Mouse (Mus musculus): ENCODE measurements around the gene Ndufaf5.
"Not testable (repeated sequence)": the region's sequence is repeated elsewhere in the genome, so short reads cannot be mapped to it uniquely, and the experiment has no call there.

Gene Ndufaf5

GRCm38 (mm10) chr2:140170127-140170802, at the start of gene Ndufaf5, which contains the start of gene Esf1:
Gene Ndufaf5, plus strand, starts transcription at chr2:140170649.
Gene Esf1, minus strand, starts transcription at chr2:140170564.
- DNase-seq (ENCODE audit: low read depth): peak; percentile 97

DNA sequence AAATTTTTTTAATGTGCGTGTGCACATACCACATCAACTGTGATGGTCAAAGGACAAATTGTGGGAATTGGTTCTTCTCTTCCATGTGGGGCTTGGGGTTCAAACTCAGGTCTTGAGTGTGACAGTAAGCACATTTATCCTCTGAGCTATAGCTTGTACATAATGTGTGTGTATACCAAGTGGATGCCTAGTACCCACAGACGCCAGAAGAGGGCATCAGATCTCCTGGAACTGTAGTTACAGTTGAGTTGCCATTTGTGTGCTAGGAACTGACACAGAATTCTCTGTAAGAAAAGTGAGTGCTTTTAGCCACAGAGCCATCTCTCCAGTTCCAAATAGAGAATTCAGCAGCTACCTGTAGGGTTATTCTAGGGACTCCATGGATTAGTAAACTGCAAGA, 44.9 kb upstream of the Ndufaf5 start:
- peak; percentile 13 for DNase-seq (ENCODE audit: low read depth)

GRCm38 (mm10) chr2:140151743-140152142, 18.7 kb upstream of the Ndufaf5 start, which contains the start of gene Gm17374:
Gene Gm17374, plus strand, starts transcription at chr2:140152043.
- not testable (repeated sequence) for DNase-seq (ENCODE audit: low read depth)

- peak; percentile 29 for DNase-seq (ENCODE audit: low read depth)
Measured at GRCm38 (mm10) chr2:140159186-140159730, 11.2 kb upstream of the Ndufaf5 start.

GRCm38 (mm10) chr2:140163351-140163854, 7.0 kb upstream of the Ndufaf5 start:
- DNase-seq (ENCODE audit: low read depth): peak; percentile 79

- no peak for DNase-seq (ENCODE audit: low read depth)
Measured at GRCm38 (mm10) chr2:140169057-140169456, 1.4 kb upstream of the Ndufaf5 start.

GRCm38 (mm10) chr2:140170803-140171553, 529 bp downstream of the Ndufaf5 start:
- DNase-seq (ENCODE audit: low read depth): peak; percentile 8

DNA sequence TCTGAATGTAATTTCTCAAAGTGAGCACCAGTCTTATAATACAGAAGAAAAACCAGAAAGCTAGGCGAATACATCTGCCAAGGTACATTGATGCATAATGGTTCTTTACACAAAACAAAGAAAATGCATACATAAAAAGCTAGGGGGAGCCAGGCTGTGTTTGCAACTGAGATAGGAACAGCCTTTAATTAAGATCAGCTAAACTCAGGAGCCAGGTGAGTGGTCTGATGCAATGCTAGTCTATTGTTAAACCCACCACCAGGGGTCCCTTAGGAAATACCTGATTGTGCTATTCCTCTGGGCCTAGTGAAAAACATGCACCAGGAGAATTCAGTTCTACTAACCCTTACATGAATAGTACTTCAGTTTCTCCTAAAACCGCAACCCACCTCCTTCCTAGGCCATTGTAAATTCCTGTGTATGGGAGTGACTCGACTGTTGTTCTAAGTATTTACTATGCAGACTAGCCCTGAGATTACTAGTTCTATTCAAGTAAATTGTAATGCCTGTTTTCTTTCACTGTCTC, 15.3 kb downstream of the Ndufaf5 start:
- not testable (repeated sequence) for DNase-seq (ENCODE audit: low read depth)

DNA sequence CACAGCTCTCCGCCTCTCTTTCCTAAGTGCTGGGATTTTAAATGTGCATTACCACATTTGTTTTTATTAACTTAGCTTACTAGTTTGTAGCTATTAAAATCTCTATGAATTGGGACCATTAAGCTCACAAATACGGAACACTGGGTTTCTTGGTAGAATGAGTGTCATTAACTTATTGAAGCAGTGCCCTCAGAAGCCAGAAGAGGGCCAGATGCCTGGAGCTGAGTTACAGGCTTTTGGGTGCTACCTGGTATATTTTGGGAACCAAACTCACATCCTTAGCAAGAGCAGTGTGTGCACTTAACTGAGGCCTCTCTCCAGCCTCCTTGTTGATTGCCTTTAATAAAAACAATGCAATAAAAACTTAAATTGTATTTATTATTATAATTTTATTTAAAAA, 30.3 kb downstream of the Ndufaf5 start:
- DNase-seq (ENCODE audit: low read depth): no peak

GRCm38 (mm10) chr2:140202573-140202972, 32.1 kb downstream of the Ndufaf5 start:
- no peak for DNase-seq (ENCODE audit: low read depth)

DNA sequence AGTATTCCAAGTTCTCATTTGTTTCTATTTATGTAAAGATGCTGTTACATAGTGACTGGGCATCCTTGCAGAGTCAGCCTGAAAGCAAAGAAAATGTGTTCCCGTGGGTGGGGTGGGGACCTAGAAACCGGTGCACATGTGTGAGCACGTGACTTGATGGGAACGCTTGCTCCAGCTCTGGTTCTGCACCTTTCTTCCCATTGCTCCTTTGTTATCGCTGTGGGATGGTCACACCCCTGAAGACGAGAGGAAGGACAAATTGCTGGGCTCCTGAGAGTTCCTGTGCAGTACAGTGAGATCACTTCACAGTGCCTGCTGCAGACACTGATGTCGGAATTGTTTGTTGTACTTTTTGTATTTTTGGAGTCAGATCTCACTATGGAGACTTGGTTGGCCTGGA, 33.3 kb downstream of the Ndufaf5 start:
- no peak for DNase-seq (ENCODE audit: low read depth)

DNA sequence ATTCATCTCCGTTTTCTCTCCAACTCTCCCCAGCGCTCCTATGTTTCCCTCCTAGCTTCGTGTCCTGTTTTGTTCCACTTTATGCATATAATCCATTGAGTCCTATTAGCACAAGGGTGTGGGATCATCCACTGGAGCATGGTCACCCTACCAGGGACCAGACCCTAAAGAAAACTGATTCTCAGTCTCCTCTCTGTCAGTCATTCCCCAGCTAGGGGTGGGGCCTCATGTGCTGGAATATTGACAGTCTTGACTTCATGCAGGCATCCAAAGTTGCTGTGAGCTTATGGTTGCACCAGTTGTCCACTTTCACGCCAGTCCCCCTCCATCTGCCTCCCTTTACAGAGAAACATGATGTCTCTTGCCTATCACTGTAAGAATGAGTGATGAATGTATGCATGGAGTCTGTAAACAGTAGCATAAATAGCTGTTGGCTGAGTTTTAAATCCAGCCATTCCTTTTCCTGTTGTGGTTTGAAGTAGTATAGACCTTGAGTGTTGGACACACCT, 44.1 kb downstream of the Ndufaf5 start:
- no peak for DNase-seq (ENCODE audit: low read depth)

DNA sequence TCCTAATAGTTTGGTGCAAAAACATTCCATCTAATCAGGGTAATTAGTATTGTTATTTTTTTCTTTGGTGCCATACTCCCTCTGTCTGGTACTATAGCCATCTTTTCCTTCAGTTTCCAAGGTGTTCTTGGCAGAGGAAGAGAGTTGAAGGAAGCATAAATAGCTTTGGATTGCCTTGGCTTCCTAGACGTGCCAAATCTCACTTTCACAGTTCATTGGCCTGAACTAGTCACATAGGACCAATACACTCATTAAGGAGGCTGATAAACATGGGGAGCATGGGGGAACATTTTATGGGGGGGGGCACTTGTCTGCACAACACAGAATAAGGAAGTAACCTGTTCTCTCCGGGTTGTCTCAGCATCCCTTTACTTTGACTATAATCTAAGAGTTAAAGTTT, 45.0 kb downstream of the Ndufaf5 start:
- no peak for DNase-seq (ENCODE audit: low read depth)

- no peak for DNase-seq (ENCODE audit: low read depth)
Measured at GRCm38 (mm10) chr2:140215965-140216364, 45.5 kb downstream of the Ndufaf5 start.

DNA sequence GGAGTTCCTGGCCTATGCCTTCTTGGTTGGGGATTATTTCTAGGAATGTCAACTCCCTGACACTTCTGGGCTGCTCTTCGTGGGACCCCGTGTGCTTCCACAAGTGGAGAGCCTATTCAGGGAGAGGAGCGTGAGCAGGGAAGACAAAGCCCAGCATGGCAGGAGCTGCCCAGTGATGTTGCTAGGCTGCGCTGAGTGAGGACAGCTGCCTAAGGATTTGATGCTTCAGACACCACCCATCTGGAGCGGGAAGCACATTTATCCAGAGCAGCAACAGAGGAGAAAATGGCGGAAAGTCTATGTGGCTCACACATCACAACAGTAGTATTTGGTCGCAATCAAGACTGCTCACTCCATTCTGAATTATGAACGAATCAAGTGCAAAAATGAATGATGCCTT, 49.9 kb downstream of the Ndufaf5 start:
- DNase-seq (ENCODE audit: low read depth): no peak

GRCm38 (mm10) chr2:140230295-140230694, 59.8 kb downstream of the Ndufaf5 start:
- no peak for DNase-seq (ENCODE audit: low read depth)

- DNase-seq (ENCODE audit: low read depth): no peak
Measured at GRCm38 (mm10) chr2:140237245-140237644, 66.8 kb downstream of the Ndufaf5 start.

GRCm38 (mm10) chr2:140242398-140242797, 71.9 kb downstream of the Ndufaf5 start:
- DNase-seq (ENCODE audit: low read depth): no peak

DNA sequence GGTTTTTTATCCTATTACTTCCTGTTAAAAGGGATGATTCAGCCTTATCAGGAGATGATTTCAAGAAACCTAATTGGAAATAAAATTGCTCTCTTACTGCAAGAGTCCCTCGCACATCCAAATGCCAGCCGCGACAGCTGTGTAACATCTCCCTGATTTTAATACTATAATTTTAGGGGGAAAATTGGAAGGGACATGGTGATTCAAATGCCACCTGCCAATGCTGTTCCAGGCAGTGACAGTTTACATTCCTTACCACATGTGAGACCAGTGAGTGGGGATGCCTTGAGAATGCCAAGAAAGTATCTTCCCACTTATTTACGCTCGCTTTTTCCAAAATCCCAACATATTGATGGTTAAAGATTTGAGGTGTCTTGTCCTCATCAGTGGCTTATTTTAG, 72.7 kb downstream of the Ndufaf5 start:
- no peak for DNase-seq (ENCODE audit: low read depth)
